Mouse (Mus musculus) cerebellum, adult 2 months (tissue): Measurements from ENCODE around the gene Mast3. TPM values are rescaled to one million over a fixed set of nuclear protein-coding genes. Genes with fewer than 3 reads are reported as not detected.

Experiments
- DNase-seq, 2 experiments: peaks; one replicate each; pipeline ENCODE4 v3.0.0; 2021
- H3K27ac ChIP-seq: fragments of 200-500 bp; 2 replicates; pipeline ENCODE4 v1.5.1; 2012; ENCODE audit warnings: low read length, control low read depth, inconsistent platforms; ENCODE audit not compliant: insufficient read depth
- H3K27me3 ChIP-seq: fragments of 200-500 bp; 2 replicates; pipeline ENCODE4 v1.6.1; 2012; ENCODE audit warnings: inconsistent platforms, mild to moderate bottlenecking, low read length, moderate library complexity; ENCODE audit not compliant: control insufficient read depth, insufficient read depth
- H3K4me1 ChIP-seq: fragments of 200-500 bp; 2 replicates; pipeline ENCODE4 v1.6.1; 2011; ENCODE audit warnings: low read length; ENCODE audit not compliant: control insufficient read depth, insufficient read depth
- H3K4me3 ChIP-seq: fragments of 200-500 bp; replicated peaks from 2 replicates; pipeline ENCODE3; 2011; ENCODE audit warnings: mild to moderate bottlenecking, low read depth, low read length, control low read depth; ENCODE audit not compliant: insufficient read depth
- CTCF ChIP-seq: fragments of 200-500 bp; IDR thresholded peaks from 2 replicates; pipeline ENCODE4 v1.5.1; 2011; ENCODE audit warnings: low read depth, mild to moderate bottlenecking, control low read depth, low read length, moderate library complexity, borderline replicate concordance; ENCODE audit not compliant: insufficient read depth
- POLR2A ChIP-seq: fragments of 200-500 bp; IDR thresholded peaks from 2 replicates; pipeline ENCODE4 v1.6.1; 2011; ENCODE audit warnings: low read length, control low read depth, borderline replicate concordance; ENCODE audit not compliant: insufficient read depth
- WGBS: fragments of 180-500 bp; shearing (Covaris S2); methylation state at CpG from one replicate; pipeline ENCODE4 v1.1.7; 2018; 5-methylcytosine and 5-hydroxymethylcytosine counted together
- polyA plus RNA-seq: library from polyadenylated mRNA; depleted of rRNA; stranded (reverse); fragments of >200 nt; gene quantifications from 2 replicates; pipeline ENCODE4 v1.2.3, GENCODE M21; 2012

The Mast3 gene
- polyA plus RNA-seq, 1 experiment, result 69.5 TPM

DNA sequence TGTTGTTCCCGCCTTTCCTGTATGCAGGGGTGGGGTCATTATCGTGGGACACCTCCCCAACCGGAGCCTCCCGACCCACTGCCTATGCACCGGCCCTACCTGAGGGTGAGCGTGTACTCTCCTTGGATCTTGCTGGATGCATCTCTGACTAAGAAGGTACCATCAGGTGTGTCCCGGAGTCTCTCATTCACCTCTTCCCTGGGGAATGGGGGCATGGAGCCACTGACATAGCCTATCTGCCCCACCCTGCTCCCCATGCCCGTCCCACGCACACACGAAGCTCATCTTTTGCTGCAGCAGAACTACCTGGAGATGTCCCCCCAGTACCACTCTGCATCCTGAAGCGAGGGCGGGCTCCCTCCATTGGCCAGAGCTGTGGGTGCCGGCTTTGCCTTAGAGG is 34.1 kb downstream of the Mast3 start:
- Histone ChIP-seq H3K4me3 (no peak overlapping the region), H3K4me1 (peaks cover 53% of the 10 kb centered on the region), H3K27ac (no peak overlapping the region), H3K27me3 (no peaks in the 10 kb centered on the region)
- DNase-seq, result no peak
- TF ChIP-seq POLR2A (no peak), CTCF (no peak)
- WGBS, result 95% methylated on average over 13 of the region's 13 CpGs

DNA sequence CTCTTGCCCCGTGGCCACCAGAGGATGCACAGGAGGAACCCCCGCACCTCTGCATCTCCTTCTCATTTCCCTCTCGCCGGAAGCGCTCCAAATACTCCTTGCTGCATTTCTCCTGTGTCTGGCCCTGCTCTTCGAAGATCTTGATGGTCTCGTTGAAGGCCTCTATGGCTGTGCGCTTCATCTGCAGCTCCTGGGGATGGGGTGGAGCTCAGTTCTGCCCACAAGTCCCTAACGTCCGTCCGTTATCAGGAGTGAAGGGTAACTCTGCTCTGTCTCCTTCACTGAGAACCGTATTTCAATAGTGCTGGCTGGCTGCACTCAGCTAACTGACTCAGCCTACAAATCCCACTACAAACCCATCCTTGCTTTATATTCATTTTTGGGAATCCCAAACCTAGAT is 35.0 kb downstream of the Mast3 start:
- TF ChIP-seq POLR2A (no peak), CTCF (no peak)
- no peak for DNase-seq
- WGBS, result 89% methylated on average over 12 of the region's 12 CpGs
- Histone ChIP-seq H3K27ac (no peak overlapping the region), H3K4me3 (no peak overlapping the region), H3K27me3 (no peaks in the 10 kb centered on the region), H3K4me1 (peaks cover 47% of the 10 kb centered on the region)

DNA sequence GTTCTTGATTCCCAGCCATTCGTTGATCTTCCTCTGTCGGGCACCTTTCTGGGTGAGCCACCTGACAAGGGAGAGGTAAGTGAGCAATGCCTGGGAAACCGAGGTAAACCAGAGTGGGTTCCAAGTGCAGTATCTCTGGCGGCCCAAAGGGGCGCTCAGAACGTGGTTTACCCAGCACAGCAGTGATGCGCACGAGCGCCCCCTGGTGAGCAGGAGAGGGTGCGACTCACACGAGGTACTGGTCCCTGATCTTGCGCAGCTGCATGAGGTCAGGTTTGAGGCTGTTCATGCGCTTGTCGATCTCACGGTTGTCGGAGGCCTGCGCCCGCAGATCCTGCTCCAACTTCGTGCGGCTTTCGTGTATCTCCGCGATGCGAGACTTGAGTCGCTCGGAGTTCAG is 35.5 kb downstream of the Mast3 start:
- TF ChIP-seq CTCF (peak; percentile 100), POLR2A (no peak)
- H3K4me3 ChIP-seq, result no peak overlapping the region
- peak; percentile 91 to 94 for DNase-seq
- H3K27me3 ChIP-seq, result no peaks in the 10 kb centered on the region
- no peak overlapping the region for H3K27ac ChIP-seq
- H3K4me1 ChIP-seq, result peaks cover 42% of the 10 kb centered on the region
- WGBS, result 19% methylated on average over 26 of the region's 26 CpGs

DNA sequence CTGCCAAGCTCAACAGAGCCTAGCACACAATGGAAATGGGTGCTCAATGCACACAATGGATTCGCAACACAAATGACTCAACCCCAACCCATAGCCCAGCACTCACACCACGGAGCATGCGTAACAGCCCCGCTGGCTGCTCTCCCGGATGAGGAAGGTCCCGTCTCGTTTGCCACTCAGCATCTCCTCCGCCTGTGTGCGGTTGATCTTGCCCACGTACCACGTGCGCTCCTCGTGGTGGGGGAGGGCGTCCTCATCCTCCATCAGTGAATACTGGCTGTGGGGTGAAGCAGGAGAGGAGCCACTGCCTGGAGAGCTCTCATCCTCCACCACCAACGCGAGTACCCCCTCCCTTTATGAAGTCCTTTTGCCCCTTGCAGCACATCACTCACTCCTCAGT is 35.9 kb downstream of the Mast3 start:
- H3K4me3 ChIP-seq, result no peak overlapping the region
- H3K27me3 ChIP-seq, result no peaks in the 10 kb centered on the region
- DNase-seq, result peak in 1 of 2 experiments; percentile 37
- H3K27ac ChIP-seq, result no peak overlapping the region
- TF ChIP-seq CTCF (no peak), POLR2A (no peak)
- H3K4me1 ChIP-seq, result peaks cover 38% of the 10 kb centered on the region
- WGBS, result 82% methylated on average over 16 of the region's 16 CpGs

DNA sequence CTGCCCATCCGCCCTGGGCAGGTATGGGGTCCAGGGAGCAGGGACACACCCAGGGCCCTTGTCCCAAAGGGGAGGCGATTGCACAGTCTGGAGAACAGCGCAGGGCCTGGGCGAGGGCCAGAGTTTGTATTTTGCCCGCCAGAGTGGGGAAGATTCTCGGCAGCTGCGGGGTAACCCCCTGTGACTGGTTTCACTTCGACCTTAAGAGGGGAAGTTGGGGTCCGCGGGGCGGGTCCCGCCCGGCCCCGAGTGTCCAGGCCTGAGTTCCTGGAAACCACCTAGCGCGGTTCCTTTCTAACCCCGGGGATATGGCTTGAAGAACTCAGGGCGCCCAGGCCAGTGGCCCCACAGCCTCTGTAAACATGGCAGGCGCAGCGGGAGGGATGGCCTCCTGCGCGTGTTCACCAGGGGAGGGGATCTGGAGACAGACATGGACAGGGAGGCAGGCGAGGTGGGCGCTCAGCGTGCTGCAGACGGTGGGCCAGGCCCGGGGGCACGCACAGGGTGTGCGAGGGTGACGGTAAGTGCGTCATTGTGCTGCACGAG is 36.5 kb downstream of the Mast3 start:
- DNase-seq, result peak in 1 of 2 experiments; percentile 28
- 91% methylated on average over 32 of the region's 32 CpGs for WGBS

DNA sequence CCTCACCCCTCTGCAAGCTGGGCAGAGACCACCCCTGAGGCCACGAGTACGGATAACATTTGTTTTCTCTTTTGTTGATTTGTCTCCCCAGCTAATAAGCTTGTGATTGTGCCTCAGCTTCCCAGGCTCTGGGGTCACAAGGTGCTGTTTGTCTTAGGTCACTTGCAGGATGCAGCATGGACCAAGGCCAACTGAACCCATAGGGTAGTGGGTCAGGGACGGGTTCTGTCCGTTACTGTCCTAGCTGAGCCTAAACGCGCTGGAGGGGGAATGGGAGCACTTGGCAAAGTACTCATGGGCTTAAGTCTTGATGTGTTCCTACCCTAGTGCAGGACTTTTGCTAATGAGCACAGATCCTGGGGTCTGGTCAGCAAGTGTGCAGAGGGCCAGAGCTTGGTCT is 37.4 kb downstream of the Mast3 start:
- peak in 1 of 2 experiments; percentile 24 for DNase-seq
- peaks cover 27% of the 10 kb centered on the region for H3K4me1 ChIP-seq
- H3K27me3 ChIP-seq, result no peaks in the 10 kb centered on the region
- 70% methylated on average over 6 of the region's 6 CpGs for WGBS
- H3K4me3 ChIP-seq, result no peak overlapping the region
- no peak overlapping the region for H3K27ac ChIP-seq
- TF ChIP-seq POLR2A, result no peak
- TF ChIP-seq CTCF, result no peak

More for the DNA sequence above, 36.5 kb downstream of the Mast3 start:
- TF ChIP-seq CTCF (no peak), POLR2A (no peak)
- Histone ChIP-seq H3K4me3 (no peak overlapping the region), H3K27me3 (no peaks in the 10 kb centered on the region), H3K27ac (no peak overlapping the region), H3K4me1 (peaks cover 35% of the 10 kb centered on the region)

DNA sequence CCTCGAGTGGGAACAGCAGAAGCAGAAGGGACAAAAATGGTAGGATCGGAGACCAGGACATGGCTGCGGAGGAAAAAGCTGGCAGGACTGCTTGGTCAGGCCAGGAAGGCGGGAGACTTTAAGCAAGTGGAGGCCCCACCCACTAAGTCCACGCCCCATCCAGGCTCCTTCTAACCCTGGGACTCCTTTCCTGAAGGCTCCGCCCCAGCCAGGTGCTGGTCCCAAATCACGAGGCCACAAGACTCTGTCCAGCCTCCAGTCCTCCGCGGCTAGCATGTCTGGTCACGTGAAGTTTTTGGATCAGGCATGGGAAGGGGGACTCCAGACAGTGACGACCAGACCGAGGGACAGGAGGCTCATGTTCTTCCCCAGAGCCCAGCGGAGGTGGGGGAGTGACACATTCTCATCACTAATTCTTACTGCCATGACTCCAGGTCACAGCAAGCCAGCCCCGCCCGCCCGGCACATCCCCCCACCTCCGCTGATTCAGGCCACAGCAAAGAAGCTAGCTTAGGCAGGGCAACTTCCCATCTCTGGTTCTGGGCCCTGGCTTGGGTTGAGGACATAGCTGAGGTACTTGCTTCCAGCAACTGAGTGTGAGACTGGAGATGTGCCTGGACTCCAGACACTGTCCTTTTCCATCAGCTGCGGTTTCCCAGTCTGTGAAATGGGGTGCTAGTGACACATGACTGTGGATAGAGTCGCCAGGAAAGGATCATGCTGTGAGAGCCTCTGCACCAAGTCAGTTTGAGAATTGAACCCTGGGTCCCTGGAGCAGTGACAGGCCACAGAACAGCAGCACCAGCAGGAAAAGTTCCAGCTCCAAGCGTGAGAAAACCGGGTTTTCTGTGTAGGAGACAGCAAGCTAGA is 38.0 kb downstream of the Mast3 start:
- Histone ChIP-seq H3K4me3 (peak overlapping the region; percentile 35), H3K27ac (no peak overlapping the region), H3K4me1 (peaks cover 20% of the 10 kb centered on the region), H3K27me3 (no peaks in the 10 kb centered on the region)
- DNase-seq, result peak; percentile 58 to 66
- TF ChIP-seq POLR2A, result peak; percentile 11; the same call in 1 of the 2 replicates
- TF ChIP-seq CTCF, result no peak
- WGBS, result 10% methylated on average over 21 of the region's 21 CpGs
